Mouse (Mus musculus): ENCODE results near the gene Tpk1. TPM values are rescaled to one million over a fixed set of nuclear protein-coding genes. Genes with fewer than 3 reads are reported as not detected.

Gene Tpk1
- polyA plus RNA-seq, 1 experiment from 2014 or later: 5.1 TPM

- no peaks in the 10 kb centered on the region for H3K36me3 ChIP-seq (replicated peaks; ENCODE audit: control insufficient read depth, insufficient read depth)
- no peak overlapping the region for H3K4me3 ChIP-seq (replicated peaks; ENCODE audit: low read length)
- no peak overlapping the region for H3K27ac ChIP-seq
- no peaks in the 10 kb centered on the region for H3K4me1 ChIP-seq (replicated peaks; ENCODE audit: control insufficient read depth, insufficient read depth, low read length)
- H3K27me3 ChIP-seq (ENCODE audit: control insufficient read depth, insufficient read depth, low read length): no peaks in the 10 kb centered on the region
- ATAC-seq (ENCODE audit: low FRiP score) (no peak), DNase-seq (ENCODE audit: low spot score) (no peak)
- H3K9me3 ChIP-seq (ENCODE audit: control insufficient read depth, low read length): 0 out of 2 replicates have a peak, but pooled peaks cover 3% of the 10 kb centered on the region
- 75% methylated on average over 3 of the region's 3 CpGs for WGBS
- H3K4me2 ChIP-seq (replicated peaks): no peak overlapping the region
- no peak overlapping the region for H3K9ac ChIP-seq
Observed at GRCm38 (mm10) chr6:43674986-43675760, 9.1 kb upstream of the Tpk1 start.

DNA sequence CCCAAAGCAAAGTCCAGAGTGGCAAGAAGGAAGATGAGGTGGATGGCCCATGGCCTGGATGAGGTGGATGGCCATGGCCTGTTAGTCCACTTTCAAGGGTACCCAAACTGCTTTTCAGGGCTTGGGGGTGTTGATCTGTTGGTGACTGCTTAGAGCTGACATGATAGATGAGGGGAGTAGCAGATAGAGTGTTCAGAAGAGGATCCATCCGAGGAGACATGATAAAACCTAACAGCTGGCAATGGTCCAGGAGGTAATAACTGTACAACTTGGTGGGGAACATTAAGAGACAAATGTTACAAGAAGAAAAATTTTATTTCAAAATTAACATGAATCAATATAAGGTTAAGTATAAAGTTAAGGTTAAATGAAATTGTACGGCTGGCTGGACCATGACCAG is 4.9 kb upstream of the Tpk1 start:
- H3K9me3 ChIP-seq (ENCODE audit: control insufficient read depth, low read length): 0 out of 2 replicates have a peak, but pooled peaks cover 5% of the 10 kb centered on the region
- DNase-seq (ENCODE audit: low spot score) (no peak), ATAC-seq (ENCODE audit: low FRiP score) (no peak)
- no peaks in the 10 kb centered on the region for H3K36me3 ChIP-seq (replicated peaks; ENCODE audit: control insufficient read depth, insufficient read depth)
- no peak overlapping the region for H3K9ac ChIP-seq
- H3K4me1 ChIP-seq (replicated peaks; ENCODE audit: control insufficient read depth, insufficient read depth, low read length): no peaks in the 10 kb centered on the region
- H3K27me3 ChIP-seq (ENCODE audit: control insufficient read depth, insufficient read depth, low read length): no peaks in the 10 kb centered on the region
- WGBS: 88% methylated on average over 2 of the region's 2 CpGs
- H3K27ac ChIP-seq: no peak overlapping the region
- H3K4me2 ChIP-seq (replicated peaks): no peak overlapping the region
- no peak overlapping the region for H3K4me3 ChIP-seq (replicated peaks; ENCODE audit: low read length)

DNA sequence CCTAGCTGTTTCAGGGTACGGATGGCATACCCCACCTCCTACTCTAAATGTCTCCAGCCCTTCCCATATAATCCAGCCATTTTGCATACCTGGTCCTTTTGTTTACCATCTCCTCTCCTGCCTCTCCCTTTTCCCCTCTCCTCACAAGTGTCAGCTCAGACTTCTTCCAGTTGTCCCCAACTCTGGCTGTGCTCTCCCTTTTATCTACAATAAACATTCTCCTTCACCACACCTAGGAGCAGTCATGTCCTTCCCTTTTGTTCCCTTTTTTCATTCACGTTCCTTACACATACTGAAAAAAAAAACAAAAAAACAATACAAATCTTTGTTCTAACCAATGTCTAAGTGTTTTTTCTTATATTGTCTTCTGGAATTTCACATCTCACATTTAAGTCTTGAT is 1.6 kb upstream of the Tpk1 start:
- Histone ChIP-seq H3K9me3 (ENCODE audit: control insufficient read depth, low read length) (0 out of 2 replicates have a peak, but pooled peaks cover 5% of the 10 kb centered on the region), H3K4me1 (replicated peaks; ENCODE audit: control insufficient read depth, insufficient read depth, low read length) (0 out of 2 replicates have a peak, but pooled peaks cover 4% of the 10 kb centered on the region), H3K4me3 (replicated peaks; ENCODE audit: low read length) (no peak overlapping the region), H3K36me3 (replicated peaks; ENCODE audit: control insufficient read depth, insufficient read depth) (no peaks in the 10 kb centered on the region), H3K27me3 (ENCODE audit: control insufficient read depth, insufficient read depth, low read length) (no peaks in the 10 kb centered on the region), H3K9ac (no peak overlapping the region), H3K4me2 (replicated peaks) (no peak overlapping the region), H3K27ac (no peak overlapping the region)
- WGBS: 93% methylated on average over 2 of the region's 2 CpGs
- DNase-seq (ENCODE audit: low spot score) (no peak), ATAC-seq (ENCODE audit: low FRiP score) (no peak)

DNA sequence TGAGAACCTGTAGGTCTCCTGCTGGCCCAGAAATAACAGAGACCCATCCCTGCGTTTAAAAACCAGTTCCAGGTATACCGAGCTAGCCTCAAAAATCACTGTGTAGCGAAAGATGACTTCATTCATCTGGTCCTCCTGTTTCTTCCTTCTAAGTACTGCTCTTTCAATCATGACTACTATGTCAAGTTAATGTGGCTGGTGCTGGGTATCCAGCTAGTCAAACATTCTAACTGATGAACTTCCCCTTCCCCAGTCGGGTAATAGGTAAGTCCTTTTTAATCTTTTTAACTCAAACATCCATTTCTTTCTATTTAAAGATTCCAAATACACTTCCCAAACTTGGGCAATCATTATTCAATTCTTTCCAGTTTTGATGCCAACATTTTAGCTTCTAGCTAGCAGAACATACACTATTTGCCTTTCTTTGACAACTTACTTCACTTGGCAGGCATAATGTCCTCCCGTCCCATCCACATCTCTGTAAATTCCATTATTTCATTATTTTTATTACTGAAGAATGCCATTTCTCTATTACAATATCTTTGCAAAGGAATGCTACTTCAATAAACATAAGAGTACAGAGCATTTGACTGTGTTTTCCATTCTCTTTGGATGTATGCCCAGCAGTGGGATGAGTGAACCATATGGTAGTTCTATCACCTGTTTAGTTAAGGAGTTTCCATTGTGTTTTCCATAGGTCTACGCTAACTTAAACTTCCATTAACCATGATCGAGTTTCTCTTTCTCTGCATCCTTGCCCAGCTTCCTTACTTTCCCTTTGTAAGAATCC is 728 bp upstream of the Tpk1 start:
- peak; percentile 32 for DNase-seq (ENCODE audit: low spot score)
- Histone ChIP-seq H3K4me3 (replicated peaks; ENCODE audit: low read length) (peak overlapping the region; percentile 54), H3K9ac (peak overlapping the region; percentile 62), H3K4me2 (replicated peaks) (peak overlapping the region; percentile 65), H3K27me3 (ENCODE audit: control insufficient read depth, insufficient read depth, low read length) (no peaks in the 10 kb centered on the region), H3K4me1 (replicated peaks; ENCODE audit: control insufficient read depth, insufficient read depth, low read length) (0 out of 2 replicates have a peak, but pooled peaks cover 4% of the 10 kb centered on the region), H3K27ac (peak overlapping the region; percentile 97), H3K9me3 (ENCODE audit: control insufficient read depth, low read length) (0 out of 2 replicates have a peak, but pooled peaks cover 5% of the 10 kb centered on the region), H3K36me3 (replicated peaks; ENCODE audit: control insufficient read depth, insufficient read depth) (no peaks in the 10 kb centered on the region)
- 88% methylated on average over 7 of the region's 7 CpGs for WGBS
- 0 out of 2 replicates have a peak, but pooled peaks have one; percentile 0 for ATAC-seq (ENCODE audit: low FRiP score)

DNA sequence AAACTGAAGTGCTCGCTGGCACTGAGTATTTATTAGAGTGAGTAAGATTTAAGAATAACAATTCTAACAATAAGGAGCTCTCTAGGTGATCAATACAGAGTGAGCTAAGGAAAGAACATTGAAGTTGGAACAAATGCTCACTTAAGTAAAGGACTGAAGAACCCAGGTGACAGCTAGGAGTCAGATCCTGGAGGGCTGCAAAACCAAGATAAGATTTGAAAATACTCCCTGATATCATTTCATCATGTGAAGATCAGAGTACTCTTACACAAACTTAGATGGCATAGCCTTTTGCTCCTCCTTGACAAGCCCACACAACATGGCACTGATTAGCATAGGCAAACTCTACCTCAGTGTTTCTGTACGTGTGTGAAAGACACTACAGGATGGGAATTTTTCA is 4.3 kb downstream of the Tpk1 start:
- no peak for DNase-seq (ENCODE audit: low spot score)
- Histone ChIP-seq H3K27me3 (ENCODE audit: control insufficient read depth, insufficient read depth, low read length) (no peaks in the 10 kb centered on the region), H3K27ac (no peak overlapping the region), H3K9ac (no peak overlapping the region), H3K4me2 (replicated peaks) (no peak overlapping the region), H3K9me3 (ENCODE audit: control insufficient read depth, low read length) (no peaks in the 10 kb centered on the region), H3K4me1 (replicated peaks; ENCODE audit: control insufficient read depth, insufficient read depth, low read length) (0 out of 2 replicates have a peak, but pooled peaks cover 4% of the 10 kb centered on the region), H3K4me3 (replicated peaks; ENCODE audit: low read length) (no peak overlapping the region), H3K36me3 (replicated peaks; ENCODE audit: control insufficient read depth, insufficient read depth) (no peaks in the 10 kb centered on the region)
- no peak for ATAC-seq (ENCODE audit: low FRiP score)
- 87% methylated on average over 2 of the region's 2 CpGs for WGBS

- 93% methylated on average over 4 of the region's 4 CpGs for WGBS
- Histone ChIP-seq H3K27ac (no peak overlapping the region), H3K36me3 (replicated peaks; ENCODE audit: control insufficient read depth, insufficient read depth) (no peaks in the 10 kb centered on the region), H3K4me2 (replicated peaks) (no peak overlapping the region), H3K4me1 (replicated peaks; ENCODE audit: control insufficient read depth, insufficient read depth, low read length) (no peaks in the 10 kb centered on the region), H3K27me3 (ENCODE audit: control insufficient read depth, insufficient read depth, low read length) (no peaks in the 10 kb centered on the region), H3K9ac (no peak overlapping the region), H3K9me3 (ENCODE audit: control insufficient read depth, low read length) (no peaks in the 10 kb centered on the region), H3K4me3 (replicated peaks; ENCODE audit: low read length) (no peak overlapping the region)
- DNase-seq (ENCODE audit: low spot score) (no peak), ATAC-seq (ENCODE audit: low FRiP score) (no peak)
Observed at GRCm38 (mm10) chr6:43658290-43658689, 7.8 kb downstream of the Tpk1 start.

DNA sequence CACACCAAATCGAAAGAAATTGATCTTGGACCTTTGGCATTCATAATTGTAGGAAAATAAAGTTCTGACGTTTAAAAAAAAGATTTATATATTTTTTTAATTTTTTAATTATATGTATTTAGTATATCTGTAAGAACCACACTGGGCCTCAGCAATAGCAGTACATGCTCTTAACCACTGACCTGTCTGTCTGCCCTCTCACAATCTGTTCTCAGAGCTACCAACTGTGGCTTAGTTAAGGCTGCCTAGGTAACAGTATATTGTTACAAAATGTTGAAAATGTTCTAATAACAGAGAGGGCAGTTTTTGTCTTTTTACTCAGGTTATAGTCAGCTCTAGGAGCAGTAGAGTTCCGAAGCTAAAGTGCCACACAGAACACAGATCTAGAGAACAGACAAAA is 8.2 kb downstream of the Tpk1 start:
- DNase-seq (ENCODE audit: low spot score) (no peak), ATAC-seq (ENCODE audit: low FRiP score) (no peak)
- Histone ChIP-seq H3K4me3 (replicated peaks; ENCODE audit: low read length) (no peak overlapping the region), H3K4me1 (replicated peaks; ENCODE audit: control insufficient read depth, insufficient read depth, low read length) (no peaks in the 10 kb centered on the region), H3K9ac (no peak overlapping the region), H3K27me3 (ENCODE audit: control insufficient read depth, insufficient read depth, low read length) (no peaks in the 10 kb centered on the region), H3K27ac (no peak overlapping the region), H3K36me3 (replicated peaks; ENCODE audit: control insufficient read depth, insufficient read depth) (no peaks in the 10 kb centered on the region), H3K4me2 (replicated peaks) (no peak overlapping the region), H3K9me3 (ENCODE audit: control insufficient read depth, low read length) (no peaks in the 10 kb centered on the region)
- 89% methylated on average over 3 of the region's 3 CpGs for WGBS

GRCm38 (mm10) chr6:43654876-43655456 is 11.1 kb downstream of the Tpk1 start:
- 90% methylated on average over 8 of the region's 8 CpGs for WGBS
- no peak overlapping the region for H3K9ac ChIP-seq
- no peaks in the 10 kb centered on the region for H3K4me1 ChIP-seq (replicated peaks; ENCODE audit: control insufficient read depth, insufficient read depth, low read length)
- no peak for DNase-seq (ENCODE audit: low spot score)
- no peak overlapping the region for H3K27ac ChIP-seq
- no peak overlapping the region for H3K4me2 ChIP-seq (replicated peaks)
- ATAC-seq (ENCODE audit: low FRiP score): no peak
- no peak overlapping the region for H3K4me3 ChIP-seq (replicated peaks; ENCODE audit: low read length)
- no peaks in the 10 kb centered on the region for H3K27me3 ChIP-seq (ENCODE audit: control insufficient read depth, insufficient read depth, low read length)
- H3K9me3 ChIP-seq (ENCODE audit: control insufficient read depth, low read length): no peaks in the 10 kb centered on the region
- no peaks in the 10 kb centered on the region for H3K36me3 ChIP-seq (replicated peaks; ENCODE audit: control insufficient read depth, insufficient read depth)

- no peak for DNase-seq (ENCODE audit: low spot score)
- no peak for ATAC-seq (ENCODE audit: low FRiP score)
- Histone ChIP-seq H3K9ac (no peak overlapping the region), H3K4me2 (replicated peaks) (no peak overlapping the region), H3K27me3 (ENCODE audit: control insufficient read depth, insufficient read depth, low read length) (no peaks in the 10 kb centered on the region), H3K4me1 (replicated peaks; ENCODE audit: control insufficient read depth, insufficient read depth, low read length) (no peaks in the 10 kb centered on the region), H3K4me3 (replicated peaks; ENCODE audit: low read length) (no peak overlapping the region), H3K9me3 (ENCODE audit: control insufficient read depth, low read length) (no peaks in the 10 kb centered on the region), H3K36me3 (replicated peaks; ENCODE audit: control insufficient read depth, insufficient read depth) (no peaks in the 10 kb centered on the region), H3K27ac (no peak overlapping the region)
- WGBS: 87% methylated on average over 2 of the region's 2 CpGs
Observed at GRCm38 (mm10) chr6:43649516-43649915, 16.6 kb downstream of the Tpk1 start.

All from hindbrain, embryonic 14.5 days (tissue).